Mouse (Mus musculus) intestine, postnatal 0 days (tissue): Measurements from ENCODE around the gene Cope. TPM values are rescaled to one million over a fixed set of nuclear protein-coding genes. Genes with fewer than 3 reads are reported as not detected.

Source experiments
- ATAC-seq: fragments of 200-750 bp; cut with Nextera tagmentation; 2 replicates; pipeline ENCODE4 v1.8.0; 2017; ENCODE audit warnings: mild to moderate bottlenecking, moderate TSS enrichment, moderate library complexity
- H3K27ac ChIP-seq: fragments of 300-500 bp; sonication (generic); 2 replicates; pipeline ENCODE4 v1.5.1; 2014; ENCODE audit warnings: mild to moderate bottlenecking, low read depth, low read length, moderate library complexity
- H3K27me3 ChIP-seq: fragments of 300-500 bp; sonication (generic); replicated peaks from 2 replicates; pipeline ENCODE4 v1.6.1; 2014; ENCODE audit warnings: low read length, mixed read lengths; ENCODE audit not compliant: control insufficient read depth, insufficient read depth
- H3K36me3 ChIP-seq: fragments of 300-500 bp; sonication (generic); 2 replicates; pipeline ENCODE4 v1.6.1; 2014; ENCODE audit warnings: mild to moderate bottlenecking, moderate library complexity; ENCODE audit not compliant: control insufficient read depth, insufficient read depth
- H3K4me1 ChIP-seq: fragments of 300-500 bp; sonication (generic); replicated peaks from 2 replicates; pipeline ENCODE4 v1.6.1; 2014; ENCODE audit warnings: antibody characterized with exemption, low read length, mixed read lengths; ENCODE audit not compliant: control insufficient read depth, insufficient read depth
- H3K4me2 ChIP-seq: fragments of 300-500 bp; sonication (generic); replicated peaks from 2 replicates; pipeline ENCODE4 v1.6.1; 2014; ENCODE audit warnings: low read depth, mild to moderate bottlenecking, moderate library complexity
- H3K4me3 ChIP-seq: fragments of 300-500 bp; sonication (generic); 2 replicates; pipeline ENCODE4 v1.5.1; 2014; ENCODE audit warnings: low read depth, low read length
- H3K9ac ChIP-seq: fragments of 300-500 bp; sonication (generic); 2 replicates; pipeline ENCODE4 v1.6.1; 2014; ENCODE audit warnings: mild to moderate bottlenecking, low read depth, low read length
- H3K9me3 ChIP-seq: fragments of 300-500 bp; sonication (generic); 2 replicates; pipeline ENCODE4 v1.6.1; 2016; ENCODE audit warnings: mixed run types; ENCODE audit not compliant: control insufficient read depth
- CTCF ChIP-seq: sonication (generic); IDR thresholded peaks from 2 replicates; pipeline ENCODE4 v1.5.1; 2016; ENCODE audit warnings: low read depth, mild to moderate bottlenecking, control low read depth, antibody characterized with exemption, moderate library complexity
- WGBS: fragments of 180-500 bp; shearing (Covaris S2); extraction: QIAGEN DNeasy Blood & Tissue Kit; methylation state at CpG from one replicate; pipeline ENCODE4 v1.1.7; 2014; 5-methylcytosine and 5-hydroxymethylcytosine counted together
- polyA plus RNA-seq: library from polyadenylated mRNA; unstranded; fragments of >200 nt; fragmentation: Nextera tagmentation; extraction: Ambion mirVana; gene quantifications from 2 replicates; pipeline ENCODE4 v1.2.1, GENCODE M21; 2015

Gene Cope
- polyA plus RNA-seq, 1 experiment from 2014 or later, result 383 TPM

- WGBS, result 57% methylated on average over 5 of the region's 5 CpGs
- no peak overlapping the region for H3K9ac ChIP-seq
- no peak for ATAC-seq
- H3K27me3 ChIP-seq, result no peaks in the 10 kb centered on the region
- no peak overlapping the region for H3K4me3 ChIP-seq
- H3K4me2 ChIP-seq, result no peak overlapping the region
- no peaks in the 10 kb centered on the region for H3K9me3 ChIP-seq
- no peak for TF ChIP-seq CTCF
- H3K27ac ChIP-seq, result no peak overlapping the region
- no peaks in the 10 kb centered on the region for H3K4me1 ChIP-seq
- peaks cover 90% of the 10 kb centered on the region for H3K36me3 ChIP-seq
Observed at GRCm38 (mm10) chr8:70293988-70294405, 8.3 kb upstream of the Cope start.

DNA sequence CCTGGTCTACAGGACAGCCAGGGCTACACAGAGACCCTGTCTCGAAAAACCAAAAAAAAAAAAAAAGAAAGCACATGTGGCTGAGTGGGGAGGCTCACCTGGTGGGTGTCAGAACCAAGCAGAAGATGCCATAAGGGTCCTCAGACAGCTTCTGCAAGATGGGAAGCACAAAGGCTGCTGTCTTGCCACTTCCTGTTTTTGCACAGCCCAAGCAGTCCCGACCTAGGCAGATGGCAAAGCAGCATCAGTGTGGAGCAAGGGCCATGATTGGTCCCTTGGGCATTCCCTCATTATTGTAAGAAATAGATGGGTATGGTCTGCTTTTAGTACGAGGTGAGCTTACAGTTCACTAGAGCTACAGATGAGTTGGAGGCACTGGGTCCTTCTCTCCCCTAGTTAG lies 1.4 kb upstream of the Cope start:
- H3K27ac ChIP-seq, result peak overlapping the region; percentile 21; the same call in 1 of the 2 replicates
- peaks cover 48% of the 10 kb centered on the region for H3K36me3 ChIP-seq
- TF ChIP-seq CTCF, result no peak
- H3K4me2 ChIP-seq, result no peak overlapping the region
- no peaks in the 10 kb centered on the region for H3K27me3 ChIP-seq
- ATAC-seq, result no peak
- peaks cover 2% of the 10 kb centered on the region; the same call in 1 of the 2 replicates for H3K4me1 ChIP-seq
- H3K9ac ChIP-seq, result no peak overlapping the region
- no peaks in the 10 kb centered on the region for H3K9me3 ChIP-seq
- WGBS, result 83% methylated on average over 3 of the region's 3 CpGs
- H3K4me3 ChIP-seq, result no peak overlapping the region

GRCm38 (mm10) chr8:70302901-70303300 lies 583 bp downstream of the Cope start:
- no peaks in the 10 kb centered on the region for H3K9me3 ChIP-seq
- H3K4me3 ChIP-seq, result peak overlapping the region; percentile 91
- 0 out of 2 replicates have a peak, but pooled peaks have one; percentile 24 for ATAC-seq
- H3K4me2 ChIP-seq, result peak overlapping the region; percentile 86
- peaks cover 2% of the 10 kb centered on the region; the same call in 1 of the 2 replicates for H3K4me1 ChIP-seq
- 2% methylated on average over 16 of the region's 16 CpGs for WGBS
- no peak for TF ChIP-seq CTCF
- H3K27me3 ChIP-seq, result no peaks in the 10 kb centered on the region
- H3K36me3 ChIP-seq, result peaks cover 48% of the 10 kb centered on the region
- H3K9ac ChIP-seq, result peak overlapping the region; percentile 87
- H3K27ac ChIP-seq, result peak overlapping the region; percentile 62

DNA sequence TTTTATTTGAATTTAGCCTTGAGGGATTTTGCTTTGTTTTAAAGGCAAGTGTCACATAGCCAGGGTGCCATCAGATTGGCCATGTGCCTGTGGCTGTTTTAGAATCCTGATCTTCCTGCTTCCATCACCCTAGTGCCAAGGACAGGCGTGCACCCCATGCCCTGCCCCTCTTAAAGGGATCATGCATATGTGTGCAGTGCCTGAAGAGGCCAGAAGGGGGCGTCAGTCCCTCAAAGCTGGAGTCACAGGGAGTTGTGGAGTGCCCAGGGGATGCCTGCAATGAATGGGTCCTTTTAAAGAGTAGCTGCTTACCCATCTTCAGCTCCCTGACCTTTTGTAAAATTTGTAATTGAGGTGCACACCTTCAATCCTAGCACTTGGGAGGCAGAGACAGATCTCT lies 7.0 kb downstream of the Cope start:
- Histone ChIP-seq H3K4me2 (no peak overlapping the region), H3K4me3 (no peak overlapping the region), H3K4me1 (no peaks in the 10 kb centered on the region), H3K36me3 (peaks cover 80% of the 10 kb centered on the region), H3K27ac (no peak overlapping the region), H3K9me3 (no peaks in the 10 kb centered on the region), H3K9ac (no peak overlapping the region), H3K27me3 (no peaks in the 10 kb centered on the region)
- TF ChIP-seq CTCF, result peak; percentile 73
- ATAC-seq, result no peak
- WGBS, result 29% methylated on average over 2 of the region's 2 CpGs

- Histone ChIP-seq H3K27me3 (0 out of 2 replicates have a peak, but pooled peaks cover 3% of the 10 kb centered on the region), H3K4me2 (no peak overlapping the region), H3K9me3 (no peaks in the 10 kb centered on the region), H3K9ac (no peak overlapping the region), H3K36me3 (peaks cover 44% of the 10 kb centered on the region), H3K27ac (no peak overlapping the region; the same call in 1 of the 2 replicates), H3K4me1 (0 out of 2 replicates have a peak, but pooled peaks cover 4% of the 10 kb centered on the region), H3K4me3 (no peak overlapping the region)
- ATAC-seq, result no peak
- no peak for TF ChIP-seq CTCF
- WGBS, result 92% methylated on average over 2 of the region's 2 CpGs
Observed at GRCm38 (mm10) chr8:70313399-70313798, 11.1 kb downstream of the Cope start.

DNA sequence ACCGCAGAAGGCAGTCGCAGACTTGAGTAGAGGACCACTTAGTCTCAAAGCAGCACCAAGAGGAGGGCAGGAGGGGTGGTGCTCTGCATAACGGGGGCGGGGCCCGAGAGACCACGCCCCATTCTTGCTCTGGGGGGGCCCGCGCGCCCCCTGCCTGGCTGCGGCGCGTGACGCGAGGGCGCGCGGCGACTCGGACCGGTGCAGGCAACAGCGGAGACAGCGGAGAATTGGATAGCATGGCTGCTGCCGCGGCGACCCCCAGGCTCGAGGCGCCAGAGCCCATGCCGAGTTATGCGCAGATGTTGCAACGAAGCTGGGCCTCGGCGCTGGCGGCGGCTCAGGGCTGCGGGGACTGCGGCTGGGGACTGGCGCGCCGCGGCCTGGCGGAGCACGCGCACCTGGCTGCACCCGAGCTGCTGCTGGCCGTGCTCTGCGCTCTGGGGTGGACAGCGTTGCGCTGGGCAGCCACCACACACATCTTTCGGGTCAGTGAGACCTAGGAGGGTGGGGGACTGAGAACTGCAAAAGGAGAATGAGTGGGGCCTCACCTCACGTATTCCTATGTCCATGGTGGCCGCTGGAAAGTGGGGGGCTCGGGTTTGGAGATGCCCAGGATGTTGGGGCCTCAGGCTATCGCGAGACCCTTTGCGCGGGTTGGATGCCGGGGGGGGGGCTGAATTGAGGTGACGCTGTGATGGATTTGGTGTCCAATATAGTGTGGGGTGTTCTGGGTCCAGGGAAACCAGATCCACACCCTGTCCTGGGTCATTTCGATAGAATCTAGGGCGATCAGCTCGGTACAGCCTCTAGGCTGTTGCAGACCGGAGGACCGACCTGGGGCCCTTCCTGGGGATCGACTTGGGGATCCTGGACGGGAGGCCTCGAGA lies 13.5 kb downstream of the Cope start, which contains the start of gene Cers1:
Gene Cers1, plus strand, starts transcription at position 152 of the 887 bp plus-strand sequence.
- Histone ChIP-seq H3K36me3 (peaks cover 24% of the 10 kb centered on the region), H3K9ac (0 out of 2 replicates have a peak within 1 kb of the TSS, but pooled peaks have one; percentile 23), H3K27me3 (0 out of 2 replicates have a peak, but pooled peaks cover 3% of the 10 kb centered on the region), H3K9me3 (no peaks in the 10 kb centered on the region), H3K4me2 (peak within 1 kb of the TSS; percentile 89), H3K4me3 (peak within 1 kb of the TSS; percentile 55), H3K27ac (no peak within 1 kb of the TSS), H3K4me1 (0 out of 2 replicates have a peak, but pooled peaks cover 4% of the 10 kb centered on the region)
- ATAC-seq, result peak; percentile 12; the same call in 1 of the 2 replicates
- WGBS, result 3% methylated on average over 66 of the region's 66 CpGs
- TF ChIP-seq CTCF, result peak; percentile 15; the same call in 1 of the 2 replicates
